Mouse (Mus musculus): ENCODE results near the gene Slc34a3. TPM values are rescaled to one million over a fixed set of nuclear protein-coding genes. Genes with fewer than 3 reads are reported as not detected.

Slc34a3 gene
- polyA plus RNA-seq, 1 experiment from 2014 or later, result not detected

DNA sequence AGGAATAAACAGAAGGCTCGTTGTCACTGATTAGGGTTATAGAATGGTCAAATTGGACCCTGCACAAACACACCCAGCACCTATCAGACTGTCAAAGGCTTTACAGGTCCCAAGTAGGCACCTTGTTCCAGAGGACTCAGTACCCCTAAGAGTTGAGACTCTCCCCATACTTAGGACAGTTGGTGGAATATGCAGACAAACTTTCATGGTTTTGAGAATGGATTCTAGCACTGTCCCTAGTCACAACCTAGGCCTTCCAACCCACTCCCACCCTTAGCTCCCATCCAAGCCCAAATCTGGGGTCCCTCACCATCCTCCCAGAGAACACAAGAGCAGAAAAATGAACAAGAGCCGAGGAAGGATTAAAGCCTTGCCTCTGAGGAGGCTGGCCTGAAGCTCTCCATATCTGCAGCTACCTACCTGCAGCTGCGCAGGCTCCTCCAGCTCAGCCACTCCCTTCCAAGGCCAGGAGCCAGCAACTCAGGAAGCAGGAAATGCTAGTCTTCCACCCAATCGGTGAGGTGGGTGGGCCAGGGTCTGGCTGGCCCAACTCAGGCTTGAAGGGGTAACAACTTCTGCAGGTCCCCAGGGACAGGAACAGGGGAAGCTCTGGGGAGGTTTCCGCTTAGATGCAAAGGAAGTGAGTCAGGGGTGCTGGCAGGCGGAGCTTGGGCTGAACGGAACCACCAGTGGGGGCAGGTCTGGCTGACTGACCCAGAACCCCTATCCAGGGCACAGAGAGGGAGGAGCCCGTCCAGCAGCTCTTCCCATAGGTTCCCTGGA, 37.8 kb downstream of the Slc34a3 start, which contains the start of gene Tor4a:
TSS of gene Tor4a (minus strand) at position 715 of the 783 bp plus-strand sequence.
- Histone ChIP-seq H3K4me1 (peaks cover 12% of the 10 kb centered on the region), H3K4me3 (0 out of 2 replicates have a peak within 1 kb of the TSS, but pooled peaks have one; percentile 3), H3K36me3 (peaks cover 19% of the 10 kb centered on the region), H3K27ac (replicated peaks) (no peak within 1 kb of the TSS; the same call in 1 of the 2 replicates), H3K4me2 (replicated peaks) (peak within 1 kb of the TSS; percentile 21; the same call in 1 of the 2 replicates), H3K9ac (replicated peaks) (no peak within 1 kb of the TSS), H3K27me3 (peaks cover 44% of the 10 kb centered on the region), H3K9me3 (no peaks in the 10 kb centered on the region)
- ATAC-seq (ENCODE audit: low FRiP score, low read depth), result no peak
- WGBS, result 15% methylated on average over 8 of the region's 8 CpGs

DNA sequence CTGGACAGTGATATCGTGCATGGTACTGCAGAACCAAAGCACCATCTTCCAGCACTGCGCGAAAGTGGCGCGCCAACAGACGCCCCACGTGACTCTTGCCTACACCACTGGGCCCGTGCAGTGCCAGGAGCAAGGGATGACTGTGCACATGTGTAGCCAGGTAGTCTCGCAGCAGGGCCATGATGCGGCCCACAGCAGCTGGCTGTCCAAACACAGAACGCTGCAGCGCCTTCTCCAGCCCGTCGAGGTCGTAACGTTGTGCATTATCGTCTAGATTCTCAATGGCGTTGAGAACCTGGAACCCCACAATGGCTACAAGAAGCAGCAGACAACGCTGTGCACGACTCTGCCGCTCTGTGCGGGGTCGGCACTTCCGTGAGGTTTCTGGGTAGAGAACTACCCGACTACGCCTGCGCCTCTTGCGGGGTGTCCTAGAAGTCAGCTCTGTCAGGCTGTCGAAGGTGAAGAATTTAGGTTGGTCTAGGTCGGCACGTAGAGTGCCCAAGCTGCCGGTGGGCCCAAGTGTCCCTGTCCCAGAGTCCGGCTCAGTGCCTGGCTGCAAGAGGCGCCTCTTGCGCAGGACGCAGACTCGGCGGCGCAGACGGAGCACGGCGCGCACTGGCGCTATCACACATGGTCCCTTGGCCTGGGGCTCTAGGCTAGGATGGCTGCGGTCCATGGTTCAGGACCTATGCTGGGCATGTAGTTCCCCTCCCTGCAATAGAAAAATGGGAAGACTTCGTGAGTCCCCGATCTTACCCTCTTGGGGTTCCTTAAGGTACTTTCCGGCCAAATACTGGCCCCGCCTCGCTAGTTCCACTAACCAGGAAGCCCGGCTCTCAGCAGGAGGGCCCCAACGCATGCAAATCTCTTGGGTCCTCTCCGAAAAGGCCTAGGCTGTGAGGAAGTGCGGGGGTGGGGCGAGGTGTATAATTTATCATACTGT, 38.7 kb downstream of the Slc34a3 start:
- peak overlapping the region; percentile 21; the same call in 1 of the 2 replicates for H3K4me2 ChIP-seq (replicated peaks)
- peaks cover 11% of the 10 kb centered on the region for H3K36me3 ChIP-seq
- WGBS, result 21% methylated on average over 55 of the region's 55 CpGs
- ATAC-seq (ENCODE audit: low FRiP score, low read depth), result no peak
- H3K9me3 ChIP-seq, result no peaks in the 10 kb centered on the region
- H3K27me3 ChIP-seq, result peaks cover 44% of the 10 kb centered on the region
- H3K4me3 ChIP-seq, result 0 out of 2 replicates have a peak overlapping the region, but pooled peaks have one; percentile 3
- H3K27ac ChIP-seq (replicated peaks), result no peak overlapping the region
- no peak overlapping the region for H3K9ac ChIP-seq (replicated peaks)
- H3K4me1 ChIP-seq, result peaks cover 12% of the 10 kb centered on the region

DNA sequence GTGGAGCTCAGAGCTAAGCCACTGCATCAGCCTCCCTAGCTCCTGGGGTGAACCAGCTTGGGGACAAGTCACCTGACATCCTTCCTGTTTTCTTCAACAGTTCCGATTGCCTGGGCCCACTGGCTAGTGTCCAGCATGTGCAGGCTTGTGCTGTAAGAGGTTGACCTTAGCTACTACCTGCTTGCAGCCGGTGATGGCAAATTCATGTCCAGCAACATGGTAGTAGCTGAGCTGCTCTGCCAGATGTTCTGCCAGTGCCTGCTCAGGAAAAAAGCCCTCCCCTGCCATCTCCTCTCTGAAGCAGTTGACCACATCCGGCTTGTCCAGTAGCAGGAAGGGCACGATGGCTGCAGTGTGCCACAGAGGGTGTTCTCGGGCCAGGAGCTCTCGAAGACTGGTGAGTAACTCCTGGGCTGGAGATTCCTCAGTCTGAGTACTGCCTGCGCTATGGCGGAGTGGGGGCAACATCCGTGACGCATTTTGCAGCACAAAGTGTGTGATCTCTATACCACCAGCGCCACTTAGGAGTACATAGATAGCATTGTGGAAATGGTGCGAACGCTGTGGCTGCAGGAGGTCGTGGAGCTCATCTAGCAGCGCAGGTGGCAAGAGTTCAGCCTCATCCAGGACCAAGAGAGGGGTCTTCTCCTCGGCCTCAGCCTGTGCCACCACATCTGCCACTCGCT, 39.5 kb downstream of the Slc34a3 start:
- no peak overlapping the region for H3K27ac ChIP-seq (replicated peaks)
- 89% methylated on average over 17 of the region's 17 CpGs for WGBS
- H3K27me3 ChIP-seq, result peaks cover 44% of the 10 kb centered on the region
- no peak overlapping the region for H3K4me3 ChIP-seq
- no peaks in the 10 kb centered on the region for H3K9me3 ChIP-seq
- H3K4me1 ChIP-seq, result peaks cover 12% of the 10 kb centered on the region
- H3K36me3 ChIP-seq, result peaks cover 2% of the 10 kb centered on the region
- no peak for ATAC-seq (ENCODE audit: low FRiP score, low read depth)
- no peak overlapping the region for H3K4me2 ChIP-seq (replicated peaks)
- H3K9ac ChIP-seq (replicated peaks), result no peak overlapping the region

DNA sequence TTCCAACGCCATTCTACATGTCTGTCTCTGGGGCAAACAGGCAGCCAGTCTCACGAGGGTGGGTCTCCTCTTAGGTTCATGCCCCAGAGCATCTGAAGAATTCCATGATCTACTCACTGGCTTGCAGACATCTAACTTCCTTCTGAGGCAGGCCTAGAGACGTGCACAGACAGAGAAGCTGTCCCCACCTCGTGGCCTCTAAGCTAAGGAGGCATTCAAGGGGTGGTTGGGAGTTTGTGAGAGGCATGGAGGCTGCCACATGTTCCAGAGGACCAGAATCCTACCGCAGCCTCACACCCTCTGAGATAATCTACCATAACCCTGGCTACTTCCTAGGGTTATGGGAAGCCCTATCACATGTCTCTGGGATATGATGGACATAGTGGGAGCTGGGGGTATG, 40.2 kb downstream of the Slc34a3 start:
- Histone ChIP-seq H3K9ac (replicated peaks) (no peak overlapping the region), H3K9me3 (no peaks in the 10 kb centered on the region), H3K4me3 (no peak overlapping the region), H3K27ac (replicated peaks) (no peak overlapping the region), H3K4me1 (peaks cover 12% of the 10 kb centered on the region), H3K4me2 (replicated peaks) (no peak overlapping the region), H3K27me3 (peaks cover 44% of the 10 kb centered on the region), H3K36me3 (no peaks in the 10 kb centered on the region)
- 78% methylated on average over 5 of the region's 5 CpGs for WGBS
- ATAC-seq (ENCODE audit: low FRiP score, low read depth), result no peak

DNA sequence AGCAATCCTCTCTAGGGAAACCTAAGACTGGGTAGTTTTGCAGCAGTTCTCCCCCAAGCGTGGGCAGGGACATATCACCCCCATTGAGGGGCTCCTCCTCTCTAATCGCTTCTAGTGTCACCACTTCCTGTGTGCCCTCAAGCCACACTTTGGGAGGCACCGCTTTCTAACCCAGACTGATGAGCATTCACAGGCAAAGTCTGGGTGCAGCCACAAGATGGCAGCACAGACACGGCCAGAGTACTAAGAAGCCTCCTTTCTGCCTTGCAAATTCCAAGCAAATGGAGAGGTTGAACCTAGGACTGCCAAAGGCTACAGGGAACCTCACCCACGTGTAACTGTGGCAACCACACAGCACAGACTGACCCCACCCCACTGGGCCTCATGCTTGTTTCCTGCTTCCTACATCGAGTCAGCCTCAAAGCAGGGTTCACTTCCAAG, 40.8 kb downstream of the Slc34a3 start:
- Histone ChIP-seq H3K4me2 (replicated peaks) (0 out of 2 replicates have a peak overlapping the region, but pooled peaks have one; percentile 11), H3K4me1 (peaks cover 12% of the 10 kb centered on the region), H3K36me3 (no peaks in the 10 kb centered on the region), H3K27ac (replicated peaks) (0 out of 2 replicates have a peak overlapping the region, but pooled peaks have one; percentile 2), H3K9me3 (no peaks in the 10 kb centered on the region), H3K9ac (replicated peaks) (no peak overlapping the region), H3K4me3 (no peak overlapping the region), H3K27me3 (peaks cover 44% of the 10 kb centered on the region)
- 3% methylated on average over 6 of the region's 6 CpGs for WGBS
- peak; percentile 80 for ATAC-seq (ENCODE audit: low FRiP score, low read depth)

DNA sequence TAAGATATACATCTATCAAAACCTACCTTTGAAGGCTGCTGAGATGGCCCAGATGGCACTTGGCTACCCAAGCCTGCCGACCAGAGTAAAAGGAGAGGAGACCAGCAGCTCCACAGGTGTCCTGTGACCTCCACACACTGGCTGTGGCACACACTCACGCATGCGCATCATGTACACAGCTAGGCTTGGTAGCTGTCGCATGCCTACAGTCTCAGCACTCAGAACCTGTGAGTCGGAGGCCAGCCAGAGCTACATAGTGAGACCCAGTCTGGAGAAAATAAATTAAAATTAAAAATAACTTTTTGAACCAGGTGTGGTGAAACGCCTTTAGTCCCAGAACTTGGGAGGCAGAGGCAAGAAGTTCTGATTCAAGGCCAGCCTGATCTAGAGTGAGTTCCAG, 46.3 kb downstream of the Slc34a3 start:
- Histone ChIP-seq H3K27me3 (0 out of 2 replicates have a peak, but pooled peaks cover 5% of the 10 kb centered on the region), H3K9ac (replicated peaks) (no peak overlapping the region), H3K36me3 (0 out of 2 replicates have a peak, but pooled peaks cover 5% of the 10 kb centered on the region), H3K4me3 (no peak overlapping the region), H3K9me3 (no peaks in the 10 kb centered on the region), H3K4me1 (peaks cover 36% of the 10 kb centered on the region), H3K4me2 (replicated peaks) (no peak overlapping the region), H3K27ac (replicated peaks) (no peak overlapping the region)
- ATAC-seq (ENCODE audit: low FRiP score, low read depth), result no peak
- WGBS, result 87% methylated on average over 6 of the region's 6 CpGs

DNA sequence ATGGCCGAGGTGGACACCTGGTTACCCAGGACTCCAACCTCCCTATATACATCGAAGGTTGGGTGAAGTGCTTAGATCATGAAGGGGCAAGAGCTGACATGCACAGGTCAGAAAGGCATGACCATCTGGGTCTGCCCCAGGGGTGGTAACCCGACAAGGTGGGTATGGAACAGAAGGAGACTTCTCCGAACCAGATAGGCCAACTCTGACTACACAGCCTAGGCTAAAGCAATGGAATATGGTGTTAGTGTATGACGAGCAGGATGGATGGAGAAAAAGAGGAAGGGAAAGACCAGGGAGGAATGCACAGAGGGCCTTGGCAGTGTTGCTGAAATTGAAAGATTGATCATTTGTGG, 47.6 kb downstream of the Slc34a3 start:
- H3K9ac ChIP-seq (replicated peaks), result peak overlapping the region; percentile 68; the same call in 1 of the 2 replicates
- 31% methylated on average over 5 of the region's 5 CpGs for WGBS
- 0 out of 2 replicates have a peak, but pooled peaks cover 5% of the 10 kb centered on the region for H3K27me3 ChIP-seq
- peaks cover 40% of the 10 kb centered on the region for H3K4me1 ChIP-seq
- no peaks in the 10 kb centered on the region for H3K9me3 ChIP-seq
- peak overlapping the region; percentile 98 for H3K27ac ChIP-seq (replicated peaks)
- H3K36me3 ChIP-seq, result 0 out of 2 replicates have a peak, but pooled peaks cover 5% of the 10 kb centered on the region
- peak overlapping the region; percentile 75 for H3K4me2 ChIP-seq (replicated peaks)
- no peak for ATAC-seq (ENCODE audit: low FRiP score, low read depth)
- H3K4me3 ChIP-seq, result peak overlapping the region; percentile 46

DNA sequence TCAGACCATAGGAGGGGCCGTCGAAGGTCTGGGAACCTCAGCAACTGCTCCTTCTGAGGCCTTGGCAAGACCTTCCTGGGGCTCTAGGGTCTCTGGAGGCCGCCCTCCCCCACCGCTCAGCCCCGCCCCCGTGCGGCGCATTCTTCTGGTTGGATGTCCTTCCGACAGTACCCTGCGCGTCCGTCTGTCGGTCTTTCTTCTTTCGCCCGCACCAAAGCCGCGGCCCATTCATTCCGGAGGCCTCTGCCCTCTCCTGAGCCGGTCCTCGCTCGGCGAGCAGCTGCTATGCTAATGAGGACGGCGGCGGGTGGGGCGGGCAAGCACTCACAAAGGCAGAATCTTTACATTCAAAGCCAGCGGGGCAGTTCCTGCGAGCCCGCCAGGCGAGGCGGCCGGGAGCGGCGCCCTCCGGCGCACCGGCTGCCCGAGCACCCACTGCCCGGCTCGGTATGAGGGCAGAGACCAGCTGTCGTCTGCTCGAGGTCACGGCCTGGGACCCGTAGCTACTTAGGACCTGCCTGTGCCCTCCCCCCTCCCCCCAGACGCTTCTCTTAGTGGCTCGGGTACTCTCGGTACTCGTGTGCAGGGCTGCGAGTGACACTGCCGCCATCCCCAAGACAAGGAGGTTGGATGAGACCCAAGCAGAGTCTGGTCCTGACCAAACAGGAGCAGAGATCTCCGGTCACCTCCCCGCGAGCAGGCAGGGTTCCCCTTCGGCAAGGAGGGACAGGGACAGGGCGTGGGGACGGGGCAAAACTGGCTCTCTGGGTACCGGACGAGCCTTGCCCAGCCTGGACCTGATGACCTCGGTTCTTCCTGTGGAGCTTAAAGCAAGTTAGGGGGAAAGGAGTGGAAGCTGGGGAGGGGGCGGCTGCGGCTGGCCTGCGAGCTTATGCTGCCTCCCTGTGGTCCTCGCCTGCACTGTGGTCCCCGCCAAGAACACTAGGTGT, 48.3 kb downstream of the Slc34a3 start:
- H3K9ac ChIP-seq (replicated peaks), result peak overlapping the region; percentile 68
- 0 out of 2 replicates have a peak, but pooled peaks cover 5% of the 10 kb centered on the region for H3K27me3 ChIP-seq
- 0 out of 2 replicates have a peak, but pooled peaks cover 5% of the 10 kb centered on the region for H3K36me3 ChIP-seq
- peak; percentile 83 for ATAC-seq (ENCODE audit: low FRiP score, low read depth)
- no peaks in the 10 kb centered on the region for H3K9me3 ChIP-seq
- H3K4me1 ChIP-seq, result peaks cover 40% of the 10 kb centered on the region
- H3K4me2 ChIP-seq (replicated peaks), result peak overlapping the region; percentile 75
- 1% methylated on average over 61 of the region's 64 CpGs for WGBS
- peak overlapping the region; percentile 98 for H3K27ac ChIP-seq (replicated peaks)
- peak overlapping the region; percentile 46 for H3K4me3 ChIP-seq

DNA sequence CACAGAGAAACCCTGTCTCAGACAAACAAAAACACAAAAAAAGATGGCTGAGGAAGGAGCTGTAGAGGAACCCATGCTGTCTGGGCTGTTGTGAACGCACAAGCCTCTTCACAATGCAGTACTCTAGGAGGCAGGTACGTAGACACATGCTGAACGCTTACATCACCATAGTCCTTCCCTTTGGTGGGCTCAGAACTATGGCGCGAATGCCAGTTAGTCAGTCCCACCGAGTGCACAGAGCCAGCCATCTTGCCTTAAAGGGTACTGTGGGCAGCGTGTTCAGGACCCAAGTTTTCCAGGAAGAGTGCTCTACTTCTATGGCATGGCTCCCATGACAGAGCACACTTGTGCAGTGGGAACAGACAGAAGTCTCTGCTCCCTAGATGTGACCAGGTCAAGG, 49.7 kb downstream of the Slc34a3 start:
- no peak overlapping the region for H3K9ac ChIP-seq (replicated peaks)
- H3K36me3 ChIP-seq, result 0 out of 2 replicates have a peak, but pooled peaks cover 5% of the 10 kb centered on the region
- ATAC-seq (ENCODE audit: low FRiP score, low read depth), result no peak
- H3K4me1 ChIP-seq, result peaks cover 49% of the 10 kb centered on the region
- H3K27ac ChIP-seq (replicated peaks), result peak overlapping the region; percentile 98
- H3K27me3 ChIP-seq, result 0 out of 2 replicates have a peak, but pooled peaks cover 6% of the 10 kb centered on the region
- WGBS, result 92% methylated on average over 7 of the region's 7 CpGs
- peak overlapping the region; percentile 46; the same call in 1 of the 2 replicates for H3K4me3 ChIP-seq
- H3K4me2 ChIP-seq (replicated peaks), result peak overlapping the region; percentile 75
- H3K9me3 ChIP-seq, result no peaks in the 10 kb centered on the region

DNA sequence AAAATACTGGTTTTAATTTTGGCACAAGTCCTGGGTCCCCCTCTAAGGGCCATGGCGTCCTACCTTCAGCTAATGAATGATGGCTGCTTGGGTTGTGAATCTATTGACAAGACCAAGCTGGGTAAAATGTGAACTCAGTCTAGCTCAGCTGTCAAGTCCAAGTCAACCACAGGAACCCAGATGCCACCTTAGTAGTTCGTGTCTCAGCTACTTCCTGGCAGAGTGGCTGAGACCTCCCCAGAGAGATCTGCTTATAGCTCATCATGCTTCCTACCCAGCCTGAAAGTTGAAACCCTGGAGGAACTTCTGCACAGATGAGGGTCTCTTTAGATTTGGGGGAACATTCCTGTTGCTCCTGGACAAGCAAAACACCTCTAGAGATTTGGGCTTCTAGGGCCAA, 50.8 kb downstream of the Slc34a3 start:
- no peak overlapping the region for H3K9ac ChIP-seq (replicated peaks)
- ATAC-seq (ENCODE audit: low FRiP score, low read depth), result no peak
- peak overlapping the region; percentile 75 for H3K4me2 ChIP-seq (replicated peaks)
- H3K36me3 ChIP-seq, result 0 out of 2 replicates have a peak, but pooled peaks cover 5% of the 10 kb centered on the region
- 0 out of 2 replicates have a peak, but pooled peaks cover 9% of the 10 kb centered on the region for H3K27me3 ChIP-seq
- peak overlapping the region; percentile 85 for H3K4me3 ChIP-seq
- peaks cover 60% of the 10 kb centered on the region for H3K4me1 ChIP-seq
- WGBS, result 74% methylated on average over 2 of the region's 2 CpGs
- no peaks in the 10 kb centered on the region for H3K9me3 ChIP-seq
- peak overlapping the region; percentile 98 for H3K27ac ChIP-seq (replicated peaks)
